Mouse (Mus musculus) ES-Bruce4 (cell line): Measurements from ENCODE around the gene Tagln2.

Experiments
- CTCF ChIP-seq: IDR thresholded peaks from one replicate; pipeline ENCODE4 v1.8.1; 2011; ENCODE audit warnings: low read depth, low read length
- EP300 ChIP-seq: IDR thresholded peaks from 2 replicates; pipeline ENCODE4 v1.6.1; 2011; ENCODE audit warnings: low read depth, low read length; ENCODE audit not compliant: insufficient read depth
- POLR2A ChIP-seq: IDR thresholded peaks from one replicate; pipeline ENCODE4 v1.8.1; 2011; ENCODE audit warnings: low read length; ENCODE audit not compliant: insufficient read depth

- TF ChIP-seq CTCF = peak; percentile 7
- no peak for TF ChIP-seq EP300
- TF ChIP-seq POLR2A = no peak
Measured at GRCm38 (mm10) chr1:172450226-172450625, 49.6 kb upstream of the Tagln2 start.
